Mouse (Mus musculus) spleen, postnatal 14 days (tissue): ENCODE data around the gene Dctn5.
A peak's percentile ranks its signal among the peaks of the same experiment; 100 is the strongest.

Experiments
- DNase-seq, 2 experiments: peaks; one replicate each; pipeline ENCODE4 v3.0.0; 2021 to 2022; ENCODE audit warnings: low spot score in 2 of 2

Dctn5 gene

DNA sequence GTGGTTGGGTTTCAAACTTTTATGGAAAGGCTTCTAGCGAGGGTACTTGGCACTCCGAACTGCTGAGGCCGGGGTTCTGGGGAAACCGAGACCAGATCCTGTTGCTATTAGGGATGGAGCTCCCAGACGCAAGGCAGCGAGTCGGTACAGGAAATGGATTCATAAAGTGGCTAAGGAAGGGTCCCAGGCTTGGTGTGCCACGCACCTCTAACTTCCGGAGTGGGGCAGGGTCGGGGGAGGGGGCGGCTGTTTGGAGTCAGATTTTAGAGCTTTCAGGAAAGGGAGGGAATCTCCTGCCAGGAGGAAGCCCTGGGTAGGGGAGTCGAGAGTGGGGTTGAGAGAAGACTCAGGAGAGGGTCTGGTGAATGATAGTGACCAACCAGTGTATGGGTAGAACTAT lies 27.2 kb downstream of the Dctn5 start:
- no peak for DNase-seq

DNA sequence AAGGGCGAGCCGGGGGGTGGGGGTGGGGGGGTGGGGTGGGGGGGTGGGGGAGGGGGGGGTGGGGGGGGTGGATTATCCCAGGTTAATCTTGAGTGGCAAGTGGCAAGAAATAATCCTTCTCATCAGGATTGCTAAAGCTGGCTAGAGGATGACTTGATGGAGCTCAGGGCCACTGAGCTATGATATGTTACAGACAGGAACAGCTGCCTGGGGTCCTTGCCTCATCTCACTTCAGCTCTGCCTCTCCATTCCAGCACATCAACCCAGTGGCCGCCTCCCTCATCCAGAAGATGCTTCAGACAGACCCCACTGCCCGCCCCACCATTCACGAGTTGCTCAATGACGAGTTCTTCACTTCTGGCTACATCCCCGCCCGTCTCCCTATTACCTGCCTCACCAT lies 30.9 kb downstream of the Dctn5 start:
- no peak for DNase-seq

DNA sequence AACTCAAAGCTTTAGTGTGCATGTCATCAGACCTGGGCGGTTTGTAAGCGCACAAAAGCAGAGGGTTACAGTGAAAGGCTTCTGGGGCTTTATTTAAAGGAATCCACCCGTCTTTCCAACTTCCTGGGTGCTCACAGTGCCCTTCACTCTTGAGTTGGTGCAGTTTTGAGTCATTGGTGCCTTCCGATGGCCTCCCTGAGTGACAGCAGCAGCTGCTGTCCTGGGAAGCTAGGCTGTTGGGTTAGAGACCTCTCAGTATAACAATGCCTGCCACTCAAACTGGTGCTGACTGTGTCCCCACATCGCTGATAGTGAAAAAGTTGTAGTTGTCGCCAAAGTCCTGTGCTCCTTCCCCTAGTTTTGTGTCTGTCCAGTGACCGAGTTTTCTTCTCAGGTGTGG lies 34.4 kb downstream of the Dctn5 start:
- DNase-seq, result no peak

DNA sequence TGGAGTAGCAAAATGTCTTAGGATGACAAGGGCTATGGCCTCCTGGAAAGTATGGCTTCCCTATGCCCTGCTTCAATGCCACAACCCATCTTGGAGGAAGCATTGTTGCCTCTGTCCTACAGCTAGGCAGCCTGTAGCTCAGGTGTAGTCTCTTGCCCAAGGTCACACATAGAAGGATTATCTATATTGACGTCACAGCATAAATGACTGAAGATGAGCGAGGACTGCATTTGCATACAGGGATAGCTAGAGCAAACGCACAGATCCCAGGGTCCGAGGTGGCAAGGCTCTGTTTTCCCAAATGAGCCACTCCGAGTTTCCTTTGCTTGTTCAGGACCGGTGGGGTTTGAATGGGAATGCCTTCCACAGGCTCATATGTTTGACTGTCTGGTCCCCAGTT lies 37.9 kb downstream of the Dctn5 start:
- DNase-seq, result no peak

DNA sequence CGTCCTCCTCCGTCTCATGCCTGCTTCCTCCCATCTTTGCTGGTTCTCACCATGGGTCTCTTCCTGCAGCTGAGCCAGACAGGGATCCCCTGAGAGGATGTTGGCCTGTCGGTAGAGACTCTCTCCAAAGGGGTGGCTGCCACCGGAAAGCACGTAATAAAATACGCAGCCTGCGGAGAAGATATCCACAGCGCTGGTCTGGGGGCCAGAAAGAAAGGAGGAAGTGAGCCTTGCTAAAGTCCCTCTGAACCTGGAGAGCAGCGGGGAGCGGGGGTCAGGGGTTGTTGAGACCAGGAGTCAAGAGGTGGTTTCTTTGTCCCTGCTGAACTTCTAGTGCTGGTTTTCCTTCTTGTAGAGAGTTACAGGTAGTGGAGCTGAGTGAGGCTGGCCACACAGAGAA lies 38.8 kb downstream of the Dctn5 start:
- DNase-seq, result no peak

DNA sequence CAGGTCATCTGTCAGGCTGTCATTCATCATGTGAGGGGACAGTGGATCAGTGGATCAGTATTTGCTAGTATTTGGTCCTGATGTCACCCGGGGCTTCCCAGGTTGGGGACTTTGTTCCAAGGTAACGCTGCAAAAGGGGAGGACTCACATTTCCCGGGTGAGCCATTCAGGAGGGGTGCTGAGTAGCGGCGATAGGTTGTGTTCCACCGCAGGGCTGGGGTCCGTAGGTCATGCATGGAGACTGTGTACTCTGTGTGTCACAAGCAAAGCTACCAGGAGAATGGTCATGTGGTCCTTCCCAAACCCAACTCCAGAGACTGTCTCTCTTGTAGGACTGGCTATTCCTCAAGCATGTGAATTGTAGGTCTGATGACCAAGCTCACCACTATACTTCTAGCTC lies 47.9 kb downstream of the Dctn5 start:
- no peak for DNase-seq

DNA sequence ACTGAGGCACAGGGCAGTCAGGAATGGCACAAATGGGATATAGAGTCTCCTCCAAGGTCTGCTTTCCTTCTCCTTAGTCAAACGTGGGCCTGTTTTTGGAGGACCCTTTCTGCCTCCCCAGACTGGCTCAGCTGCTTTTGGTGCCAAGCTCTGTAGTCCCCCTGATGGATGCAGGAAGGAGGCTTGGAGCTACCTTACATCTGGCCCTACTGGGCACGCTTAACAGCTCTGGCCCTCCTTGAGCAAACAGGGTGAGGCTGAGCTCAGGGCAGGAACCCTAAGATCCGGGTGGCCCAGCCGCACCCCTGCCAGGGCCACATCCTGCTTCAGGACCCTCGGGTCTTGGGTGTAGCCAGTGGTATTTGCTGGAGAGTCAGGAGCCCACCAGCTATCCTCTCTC lies 51.7 kb downstream of the Dctn5 start:
- no peak for DNase-seq

DNA sequence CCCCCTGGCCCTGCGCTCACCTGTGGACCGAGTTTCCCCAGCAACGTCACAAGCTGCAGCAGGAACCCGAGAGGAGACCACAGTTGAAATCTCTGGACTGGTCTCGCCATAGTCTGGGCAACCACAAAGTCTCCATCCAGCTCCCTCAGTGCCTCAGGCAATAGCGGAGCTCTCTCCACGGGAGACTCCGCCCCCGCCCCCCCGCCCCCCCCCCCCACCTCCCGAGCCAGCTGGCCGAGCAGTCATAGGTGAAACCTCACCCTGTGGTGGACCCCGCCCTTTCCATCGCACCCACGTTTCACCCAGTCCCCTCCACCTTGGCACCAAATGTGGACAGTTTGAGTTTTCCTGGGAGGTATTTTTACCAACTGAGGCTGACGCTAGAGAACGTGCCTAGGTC lies 53.2 kb downstream of the Dctn5 start, which contains the start of gene Ern2:
Ern2 (minus strand) TSS at position 165 of the 400 bp plus-strand sequence.
- DNase-seq, result no peak

DNA sequence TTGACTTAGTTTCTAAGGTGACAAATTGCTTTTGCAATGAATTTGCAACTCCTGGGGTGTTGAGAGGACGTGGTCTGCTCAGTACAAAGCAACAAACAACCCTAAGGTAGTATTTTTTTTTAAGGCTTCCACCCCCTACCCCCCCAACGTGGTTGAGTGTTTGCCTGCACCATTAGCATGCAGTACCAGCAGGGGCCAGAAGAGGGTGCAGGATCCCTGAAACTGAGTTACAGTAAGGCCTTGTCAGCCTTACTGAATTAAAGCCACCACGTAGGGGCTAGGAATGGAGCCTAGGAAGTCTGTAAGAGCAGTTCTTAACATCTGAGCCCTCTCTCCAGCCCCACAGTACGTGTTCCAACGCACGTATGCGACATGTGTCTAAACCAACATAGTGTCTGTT lies 56.6 kb downstream of the Dctn5 start:
- peak in 1 of 2 experiments; percentile 50 for DNase-seq

DNA sequence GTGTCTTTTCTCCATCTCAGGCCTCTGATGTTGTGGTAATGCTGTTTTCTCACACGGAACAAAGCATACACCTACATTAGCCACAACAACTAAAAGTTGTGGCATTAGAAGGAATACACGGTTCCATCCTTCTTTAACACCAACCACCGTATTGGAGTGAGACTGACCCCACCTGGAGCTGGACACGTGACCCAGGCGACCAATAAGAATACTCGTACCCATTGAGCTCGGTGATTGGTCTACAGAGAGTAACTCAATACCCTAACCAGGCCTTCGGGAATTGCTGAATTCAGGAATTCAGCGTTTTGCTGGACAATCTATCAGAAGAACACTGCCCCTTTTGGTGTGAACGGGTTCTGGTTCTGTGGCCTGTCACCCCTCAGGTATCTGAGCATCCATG lies 58.3 kb downstream of the Dctn5 start:
- DNase-seq, result no peak

DNA sequence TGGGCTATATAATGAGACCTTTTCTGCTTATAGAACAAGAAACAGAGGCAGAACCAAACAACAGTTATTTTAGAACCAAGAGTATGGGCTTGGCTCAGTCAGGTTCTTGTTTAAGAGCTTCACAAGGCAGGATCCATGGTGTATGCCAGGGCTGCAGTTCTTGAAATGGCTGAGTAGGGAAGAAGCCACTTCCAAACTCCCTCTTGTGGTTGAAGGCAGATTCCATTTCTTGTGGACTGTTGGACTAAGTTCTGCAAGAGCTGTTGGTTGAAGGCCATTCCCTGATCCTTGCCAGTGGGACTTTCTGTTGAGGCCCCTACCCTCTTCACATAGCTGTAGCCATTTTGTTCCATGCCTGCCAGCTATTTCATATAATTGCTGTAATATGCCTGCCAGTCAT lies 61.1 kb downstream of the Dctn5 start:
- no peak for DNase-seq

DNA sequence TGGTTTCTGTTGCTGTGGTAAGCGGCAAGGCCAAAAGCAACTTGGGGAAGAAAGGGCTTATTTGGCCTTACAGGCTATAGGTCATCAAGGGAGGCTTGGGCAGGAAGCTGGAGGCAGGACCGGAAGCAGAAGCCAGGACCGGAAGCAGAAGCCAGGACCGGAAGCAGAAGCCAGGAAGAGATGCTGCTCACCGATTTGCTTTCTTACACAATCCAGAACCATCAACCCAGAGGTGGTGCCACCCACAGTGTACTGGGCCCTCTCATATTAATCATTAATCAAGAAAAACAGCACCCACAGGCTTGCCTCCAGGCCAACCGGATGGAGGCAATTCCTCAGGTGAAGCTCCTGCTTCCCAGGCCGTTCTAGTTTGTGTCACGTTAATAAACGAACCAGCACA lies 63.9 kb downstream of the Dctn5 start:
- no peak for DNase-seq

DNA sequence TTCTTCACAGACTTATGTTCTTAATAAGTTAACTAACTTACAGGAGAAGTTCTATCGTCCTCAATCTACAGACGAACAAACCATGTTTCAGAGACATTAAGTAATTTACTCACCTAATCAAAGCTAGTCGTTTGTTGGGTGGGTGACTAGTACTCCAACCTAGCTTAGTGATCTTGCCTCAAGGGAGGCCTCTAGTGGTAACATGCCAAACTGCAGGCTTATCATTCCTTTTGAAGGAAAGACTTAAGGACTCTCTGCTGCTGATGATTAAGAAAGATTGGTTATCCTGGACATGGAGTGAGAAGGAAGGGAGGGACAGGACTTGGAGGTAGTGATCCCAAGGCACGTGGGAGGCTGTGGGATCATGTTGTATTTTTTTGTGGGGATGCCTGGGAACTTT lies 64.5 kb downstream of the Dctn5 start:
- DNase-seq, result peak; percentile 9 to 42
